Mouse (Mus musculus) thymus, adult 2 months (tissue): ENCODE measurements around the gene Kng1.

Source experiments
- CTCF ChIP-seq: fragments of 200-500 bp; IDR thresholded peaks from 2 replicates; pipeline ENCODE4 v1.5.1; 2012; ENCODE audit warnings: mild to moderate bottlenecking, control low read depth, low read length, moderate library complexity, borderline replicate concordance; ENCODE audit not compliant: control insufficient read depth, poor library complexity, insufficient read depth; ENCODE audit errors: extremely low read depth
- POLR2A ChIP-seq: fragments of 200-500 bp; IDR thresholded peaks from 2 replicates; pipeline ENCODE4 v1.6.1; 2012; ENCODE audit warnings: mild to moderate bottlenecking, low read length, control low read depth, moderate library complexity; ENCODE audit not compliant: control insufficient read depth, poor library complexity, insufficient read depth; ENCODE audit errors: extremely low read depth

DNA sequence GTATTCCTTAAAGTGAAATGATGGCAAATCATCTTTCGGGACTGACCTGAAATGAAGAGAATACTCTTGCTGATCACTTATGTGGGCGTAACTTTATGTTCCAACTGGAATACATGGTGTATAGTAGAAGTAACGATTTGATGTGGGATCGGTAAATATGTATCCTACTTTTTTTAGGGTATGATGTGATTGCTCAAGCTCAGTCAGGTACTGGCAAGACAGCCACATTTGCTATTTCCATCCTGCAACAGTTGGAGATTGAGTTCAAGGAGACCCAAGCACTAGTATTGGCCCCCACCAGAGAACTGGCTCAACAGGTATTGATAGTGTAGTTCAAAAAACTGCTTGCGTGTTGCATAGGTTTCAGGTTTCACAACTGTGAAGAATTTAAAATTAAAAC, 51.3 kb downstream of the Kng1 start:
- no peak for TF ChIP-seq POLR2A
- no peak for TF ChIP-seq CTCF
